Mouse (Mus musculus): ENCODE results near the gene Pappa2. TPM values are rescaled to one million over a fixed set of nuclear protein-coding genes. Genes with fewer than 3 reads are reported as not detected.

The Pappa2 gene
- polyA plus RNA-seq, 1 experiment from 2014 or later = 1.0 TPM

DNA sequence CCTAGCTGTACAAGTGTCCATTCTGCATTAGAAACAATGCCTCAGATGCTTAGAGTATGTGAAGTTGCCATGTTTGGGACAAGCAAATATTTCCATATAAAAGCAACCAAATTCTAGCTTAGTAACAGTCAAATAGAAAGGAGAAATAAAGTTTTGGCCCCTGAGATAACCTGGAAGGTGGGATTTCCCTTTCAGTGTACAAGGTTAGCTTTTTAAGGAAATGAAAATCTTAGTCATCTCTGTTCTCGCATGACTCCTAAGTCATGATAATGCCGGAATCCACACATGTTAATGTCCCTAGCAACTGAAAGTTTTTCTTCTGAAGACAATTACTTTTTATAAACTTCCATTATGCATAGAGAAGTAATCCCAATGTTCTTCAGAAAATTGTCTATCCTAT, 160.6 kb downstream of the Pappa2 start:
- H3K4me2 ChIP-seq (replicated peaks) = no peak overlapping the region
- no peaks in the 10 kb centered on the region for H3K27me3 ChIP-seq
- 58% methylated on average over 2 of the region's 2 CpGs for WGBS
- no peaks in the 10 kb centered on the region for H3K9me3 ChIP-seq
- H3K27ac ChIP-seq = no peak overlapping the region
- H3K4me3 ChIP-seq (replicated peaks) = no peak overlapping the region
- no peaks in the 10 kb centered on the region for H3K36me3 ChIP-seq
- no peaks in the 10 kb centered on the region for H3K4me1 ChIP-seq (replicated peaks)
- no peak for ATAC-seq
- H3K9ac ChIP-seq (replicated peaks) = no peak overlapping the region

DNA sequence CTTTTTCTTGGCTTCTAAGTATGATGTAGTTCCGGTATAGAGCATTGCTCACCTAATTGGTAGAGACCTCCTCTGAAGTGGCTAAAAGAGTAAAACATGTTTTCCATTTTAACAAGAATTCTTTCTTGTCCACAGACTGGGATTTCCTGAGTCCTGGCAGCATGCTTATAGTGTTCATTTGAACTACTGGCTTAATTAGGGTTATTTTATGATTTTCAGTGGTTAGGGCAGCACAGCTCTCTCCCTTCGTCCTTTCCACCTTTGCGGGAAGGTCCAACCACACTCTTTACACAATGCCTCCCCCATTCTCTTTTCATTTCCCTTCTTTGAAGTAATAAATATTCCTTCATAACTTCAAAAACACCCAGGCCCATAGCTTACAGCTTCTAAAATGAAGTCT, 163.8 kb downstream of the Pappa2 start:
- Histone ChIP-seq H3K27ac (no peak overlapping the region), H3K4me2 (replicated peaks) (no peak overlapping the region), H3K36me3 (no peaks in the 10 kb centered on the region), H3K9me3 (no peaks in the 10 kb centered on the region), H3K4me3 (replicated peaks) (no peak overlapping the region), H3K27me3 (no peaks in the 10 kb centered on the region), H3K4me1 (replicated peaks) (no peaks in the 10 kb centered on the region), H3K9ac (replicated peaks) (no peak overlapping the region)
- WGBS = 90% methylated on average over 3 of the region's 3 CpGs
- ATAC-seq = no peak

DNA sequence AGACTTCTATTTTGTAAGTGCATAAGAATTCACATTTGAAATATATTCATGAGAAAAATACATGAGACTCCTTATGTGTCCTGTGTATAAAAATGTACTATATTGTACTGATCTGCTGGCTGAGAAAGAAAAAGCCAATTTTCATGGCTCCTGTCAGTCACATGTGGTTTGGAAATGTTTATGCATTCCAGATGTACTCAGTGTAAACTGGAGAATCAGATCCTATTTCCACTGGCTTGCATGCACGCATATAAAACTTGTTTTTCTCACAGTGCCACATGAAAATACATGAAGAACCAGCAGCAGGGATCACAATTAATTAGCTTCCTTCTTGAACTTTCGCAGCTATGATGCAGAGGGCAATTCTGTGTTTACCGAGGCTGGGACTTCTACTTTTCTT, 168.4 kb downstream of the Pappa2 start:
- H3K9ac ChIP-seq (replicated peaks) = no peak overlapping the region
- no peaks in the 10 kb centered on the region for H3K9me3 ChIP-seq
- no peak overlapping the region for H3K27ac ChIP-seq
- no peaks in the 10 kb centered on the region for H3K27me3 ChIP-seq
- no peak overlapping the region for H3K4me2 ChIP-seq (replicated peaks)
- no peak overlapping the region for H3K4me3 ChIP-seq (replicated peaks)
- 66% methylated on average over 3 of the region's 3 CpGs for WGBS
- no peaks in the 10 kb centered on the region for H3K36me3 ChIP-seq
- no peak for ATAC-seq
- no peaks in the 10 kb centered on the region for H3K4me1 ChIP-seq (replicated peaks)

DNA sequence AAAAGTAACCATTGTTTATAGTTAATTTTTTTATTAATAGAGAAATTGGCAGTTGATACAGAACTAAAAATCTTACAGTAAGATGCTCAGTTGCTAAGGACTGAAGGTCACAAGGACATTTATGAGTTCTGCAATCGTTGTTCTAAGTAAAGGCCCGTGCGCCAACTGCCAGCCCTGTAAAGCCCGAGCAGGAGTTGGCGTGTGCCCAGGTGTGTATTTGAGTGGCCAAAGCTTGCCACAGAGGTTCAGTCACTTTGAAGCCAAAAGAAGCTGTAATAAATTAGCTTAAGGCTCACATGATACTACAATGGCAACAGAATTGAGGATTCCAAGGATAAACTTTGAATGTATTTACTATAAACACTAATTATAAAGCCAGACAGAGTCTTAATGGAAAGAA, 204.8 kb downstream of the Pappa2 start:
- 92% methylated on average over 5 of the region's 5 CpGs for WGBS
- H3K9me3 ChIP-seq = no peaks in the 10 kb centered on the region
- 0 out of 2 replicates have a peak, but pooled peaks cover 3% of the 10 kb centered on the region for H3K4me1 ChIP-seq (replicated peaks)
- no peaks in the 10 kb centered on the region for H3K27me3 ChIP-seq
- no peak for ATAC-seq
- H3K9ac ChIP-seq (replicated peaks) = no peak overlapping the region
- no peaks in the 10 kb centered on the region for H3K36me3 ChIP-seq
- H3K27ac ChIP-seq = no peak overlapping the region
- H3K4me3 ChIP-seq (replicated peaks) = no peak overlapping the region
- no peak overlapping the region for H3K4me2 ChIP-seq (replicated peaks)

DNA sequence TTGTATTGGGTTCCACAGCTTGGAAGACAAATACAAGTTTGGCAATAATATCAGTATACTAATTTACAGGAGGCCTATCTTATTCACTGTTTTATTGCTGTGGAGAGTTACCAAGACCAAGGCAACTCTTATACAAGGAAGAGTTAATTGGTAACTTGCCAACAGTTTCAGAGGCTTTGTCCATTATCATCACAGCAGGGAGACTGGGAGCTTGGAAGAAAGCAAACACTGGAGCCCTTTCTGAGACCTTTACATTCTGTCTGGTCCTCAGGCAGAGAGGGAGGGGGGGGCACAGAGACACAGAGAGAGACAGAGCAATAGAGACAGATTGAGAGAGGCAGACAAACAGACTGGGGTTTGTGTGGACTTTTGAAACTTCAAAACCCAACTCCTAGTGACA, 207.2 kb downstream of the Pappa2 start:
- H3K27me3 ChIP-seq = no peaks in the 10 kb centered on the region
- no peak for ATAC-seq
- H3K36me3 ChIP-seq = no peaks in the 10 kb centered on the region
- H3K4me2 ChIP-seq (replicated peaks) = no peak overlapping the region
- H3K9ac ChIP-seq (replicated peaks) = no peak overlapping the region
- H3K27ac ChIP-seq = no peak overlapping the region
- H3K4me1 ChIP-seq (replicated peaks) = 0 out of 2 replicates have a peak, but pooled peaks cover 3% of the 10 kb centered on the region
- no peak overlapping the region for H3K4me3 ChIP-seq (replicated peaks)
- H3K9me3 ChIP-seq = no peaks in the 10 kb centered on the region

DNA sequence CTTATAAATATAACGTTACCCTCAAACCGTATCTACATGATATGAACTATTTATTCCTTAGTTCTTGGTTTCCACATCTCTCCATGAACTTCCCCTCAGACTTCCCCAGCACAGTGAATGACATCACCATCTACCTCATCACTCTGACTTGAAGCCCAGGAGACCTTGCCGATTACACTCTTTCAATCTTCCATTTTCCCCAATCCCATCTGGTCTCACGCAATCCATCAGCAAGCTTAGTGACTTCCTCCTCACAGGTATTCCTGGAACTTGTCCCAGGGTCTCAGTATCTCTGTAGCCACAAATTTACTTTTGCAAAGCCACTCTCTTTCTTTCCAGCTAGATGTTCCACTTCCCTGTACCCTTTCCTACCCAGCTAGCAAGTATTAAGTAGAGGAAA, 209.5 kb downstream of the Pappa2 start:
- H3K4me2 ChIP-seq (replicated peaks) = no peak overlapping the region
- H3K9ac ChIP-seq (replicated peaks) = no peak overlapping the region
- no peak for ATAC-seq
- H3K27ac ChIP-seq = no peak overlapping the region
- WGBS = 92% methylated on average over 4 of the region's 4 CpGs
- H3K9me3 ChIP-seq = no peaks in the 10 kb centered on the region
- H3K4me1 ChIP-seq (replicated peaks) = 0 out of 2 replicates have a peak, but pooled peaks cover 3% of the 10 kb centered on the region
- H3K27me3 ChIP-seq = no peaks in the 10 kb centered on the region
- H3K4me3 ChIP-seq (replicated peaks) = no peak overlapping the region
- no peaks in the 10 kb centered on the region for H3K36me3 ChIP-seq

DNA sequence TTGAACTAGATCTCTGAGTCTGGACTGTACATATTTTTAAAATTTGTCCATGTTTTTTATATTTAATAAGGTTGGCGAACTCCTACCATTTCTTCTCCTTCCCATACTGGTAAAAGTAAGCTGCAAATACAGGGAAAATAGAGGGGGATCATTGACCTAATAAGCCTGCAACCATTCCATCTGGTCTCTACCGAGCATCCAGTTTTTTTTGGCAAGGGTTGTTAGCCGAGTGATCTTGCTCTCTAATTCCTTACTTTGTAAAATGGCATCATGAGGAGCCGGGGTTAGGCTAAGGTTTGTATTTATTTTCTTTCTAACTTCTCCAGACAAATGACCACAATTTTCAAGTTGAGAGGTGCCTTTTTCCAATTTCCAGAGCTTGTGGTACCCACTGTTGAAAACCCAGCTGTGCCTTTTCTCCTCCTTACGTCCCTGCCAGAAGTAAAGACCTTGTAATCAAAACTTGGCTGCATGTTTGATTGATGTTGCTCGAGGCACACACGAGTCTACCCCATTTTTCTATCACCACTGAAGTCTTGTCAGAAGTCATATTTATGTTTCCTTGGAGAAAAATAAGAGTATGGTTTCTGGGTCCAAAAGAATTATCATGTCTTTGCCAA, 210.1 kb downstream of the Pappa2 start:
- ATAC-seq = no peak
- no peaks in the 10 kb centered on the region for H3K27me3 ChIP-seq
- 85% methylated on average over 7 of the region's 7 CpGs for WGBS

DNA sequence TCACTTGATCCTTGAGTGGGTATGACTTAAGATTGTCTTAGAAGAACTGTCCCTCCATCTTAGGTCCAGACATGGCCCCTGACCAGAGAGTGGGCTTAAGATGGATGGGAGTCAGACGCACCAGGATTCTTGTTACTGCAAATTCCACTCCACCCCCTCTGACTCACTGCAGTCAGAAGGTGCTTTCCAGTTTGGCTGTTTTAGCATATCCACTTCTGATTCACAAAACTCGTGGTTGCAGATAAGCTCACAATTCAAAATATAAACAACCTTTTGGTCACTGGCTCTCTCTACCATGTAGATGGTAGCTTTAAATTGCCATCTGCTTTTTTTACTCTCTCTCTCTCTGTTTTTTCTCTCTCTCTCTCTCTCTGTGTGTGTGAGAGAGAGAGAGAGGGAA, 214.4 kb downstream of the Pappa2 start:
- H3K4me3 ChIP-seq (replicated peaks) = no peak overlapping the region
- ATAC-seq = no peak
- H3K27ac ChIP-seq = no peak overlapping the region
- H3K4me1 ChIP-seq (replicated peaks) = no peaks in the 10 kb centered on the region
- H3K9me3 ChIP-seq = no peaks in the 10 kb centered on the region
- H3K9ac ChIP-seq (replicated peaks) = no peak overlapping the region
- 73% methylated on average over 2 of the region's 2 CpGs for WGBS
- H3K27me3 ChIP-seq = no peaks in the 10 kb centered on the region
- no peaks in the 10 kb centered on the region for H3K36me3 ChIP-seq
- H3K4me2 ChIP-seq (replicated peaks) = no peak overlapping the region

More for the DNA sequence above, 210.1 kb downstream of the Pappa2 start:
- Histone ChIP-seq H3K9me3 (no peaks in the 10 kb centered on the region), H3K36me3 (no peaks in the 10 kb centered on the region), H3K4me3 (replicated peaks) (no peak overlapping the region), H3K27ac (no peak overlapping the region), H3K4me2 (replicated peaks) (no peak overlapping the region), H3K9ac (replicated peaks) (no peak overlapping the region), H3K4me1 (replicated peaks) (0 out of 2 replicates have a peak, but pooled peaks cover 3% of the 10 kb centered on the region)

DNA sequence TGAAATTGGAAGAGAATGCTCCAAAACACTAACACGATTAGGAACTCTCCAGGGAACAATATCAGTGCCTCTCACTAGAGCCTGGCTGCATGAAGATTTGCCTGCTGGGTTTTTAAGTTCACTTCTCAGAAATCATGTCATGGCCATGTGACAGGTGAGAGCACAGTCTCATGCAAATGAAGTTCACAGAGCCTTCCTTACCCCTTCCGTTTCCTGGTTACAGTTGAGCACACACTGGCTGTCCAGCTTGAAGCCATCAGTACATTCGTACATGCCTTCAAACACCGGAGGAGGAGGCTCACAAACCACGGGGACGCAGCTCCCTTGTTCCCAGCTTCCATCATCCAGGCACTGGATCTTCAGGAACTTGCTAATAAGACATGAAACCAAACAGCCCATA, 215.6 kb downstream of the Pappa2 start:
- Histone ChIP-seq H3K27me3 (no peaks in the 10 kb centered on the region), H3K4me1 (replicated peaks) (no peaks in the 10 kb centered on the region), H3K4me2 (replicated peaks) (no peak overlapping the region), H3K9me3 (no peaks in the 10 kb centered on the region), H3K9ac (replicated peaks) (no peak overlapping the region), H3K36me3 (no peaks in the 10 kb centered on the region), H3K27ac (no peak overlapping the region), H3K4me3 (replicated peaks) (no peak overlapping the region)
- ATAC-seq = no peak
- WGBS = 70% methylated on average over 6 of the region's 6 CpGs

DNA sequence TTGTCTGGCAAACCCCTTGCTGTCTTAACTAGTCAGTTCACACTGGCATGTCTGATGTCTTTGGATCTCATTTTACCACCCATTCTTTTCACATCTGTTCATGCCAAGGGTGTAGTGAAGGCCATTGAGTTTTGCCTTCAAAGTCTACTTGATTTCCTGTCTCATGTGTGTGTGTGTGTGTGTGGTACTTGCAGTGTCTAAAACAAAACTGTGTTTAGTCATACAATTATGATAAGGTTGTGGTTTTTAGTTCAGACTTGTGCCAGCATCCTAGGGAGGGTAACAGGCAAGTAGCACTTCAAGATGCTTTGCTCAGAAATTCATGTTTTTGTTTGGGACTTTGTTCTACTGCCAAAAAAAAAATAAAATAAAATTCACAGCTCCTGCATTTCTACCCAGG, 216.1 kb downstream of the Pappa2 start:
- H3K4me1 ChIP-seq (replicated peaks) = no peaks in the 10 kb centered on the region
- no peak overlapping the region for H3K4me3 ChIP-seq (replicated peaks)
- no peaks in the 10 kb centered on the region for H3K36me3 ChIP-seq
- H3K9ac ChIP-seq (replicated peaks) = no peak overlapping the region
- H3K27me3 ChIP-seq = no peaks in the 10 kb centered on the region
- ATAC-seq = no peak
- H3K27ac ChIP-seq = no peak overlapping the region
- H3K9me3 ChIP-seq = no peaks in the 10 kb centered on the region
- H3K4me2 ChIP-seq (replicated peaks) = no peak overlapping the region

DNA sequence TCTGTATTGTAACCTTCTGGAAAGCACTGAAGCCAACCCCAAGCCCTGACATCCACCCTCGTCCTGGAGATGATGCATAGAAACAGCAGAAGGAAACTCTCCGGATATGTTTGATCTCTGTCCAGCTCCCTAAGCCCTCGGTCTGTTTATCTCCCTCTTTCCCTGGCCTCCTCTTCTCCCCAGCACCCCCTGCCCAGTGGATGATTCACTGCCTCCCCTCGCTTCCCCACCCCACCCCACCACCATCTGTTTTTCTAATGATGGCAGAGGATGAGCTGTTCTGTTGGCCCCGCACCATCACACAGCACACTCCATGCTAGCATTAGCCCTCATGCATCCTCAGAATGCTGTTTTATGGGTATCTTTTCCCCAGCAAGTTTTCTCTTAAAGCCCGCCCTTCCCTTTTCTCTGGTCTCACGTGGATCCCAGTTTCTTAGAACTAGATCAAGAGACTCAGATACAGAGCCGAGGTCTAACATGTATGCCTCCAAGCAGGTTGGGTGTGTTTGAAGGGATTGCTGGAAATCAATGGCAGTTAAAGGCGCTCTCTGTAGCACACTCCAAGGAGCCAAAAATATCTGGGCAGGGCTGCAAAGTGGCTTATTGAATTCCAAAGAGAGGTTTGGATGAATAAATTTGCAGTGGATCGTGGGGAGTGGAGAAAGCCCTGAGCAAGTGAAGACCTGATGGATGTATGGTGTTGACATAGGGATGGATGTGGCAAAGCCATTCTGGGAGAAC, 231.8 kb downstream of the Pappa2 start:
- no peak for ATAC-seq
- H3K4me1 ChIP-seq (replicated peaks) = no peaks in the 10 kb centered on the region
- WGBS = 80% methylated on average over 10 of the region's 10 CpGs

DNA sequence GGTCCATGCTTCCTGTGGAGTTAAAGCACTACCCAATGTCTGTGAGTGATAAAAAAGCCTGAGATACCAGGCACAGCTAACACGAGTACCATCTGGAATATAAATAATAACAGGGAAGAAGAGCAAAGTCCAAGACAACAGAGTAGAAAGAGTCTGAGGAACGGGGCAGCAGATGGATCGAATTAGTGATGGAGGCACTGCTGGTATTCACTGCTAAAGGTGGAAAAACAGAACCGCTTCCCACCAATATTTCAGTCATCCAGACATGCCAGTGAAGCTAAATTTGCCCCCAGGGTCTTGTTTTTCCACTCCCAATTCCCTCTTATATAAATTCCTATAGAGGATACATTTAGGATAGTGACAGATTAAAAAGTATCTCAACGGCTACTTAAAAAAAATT, 238.8 kb downstream of the Pappa2 start:
- no peak overlapping the region for H3K4me3 ChIP-seq (replicated peaks)
- no peak overlapping the region for H3K27ac ChIP-seq
- no peak overlapping the region for H3K4me2 ChIP-seq (replicated peaks)
- peaks cover 11% of the 10 kb centered on the region for H3K4me1 ChIP-seq (replicated peaks)
- 83% methylated on average over 5 of the region's 5 CpGs for WGBS
- no peak for ATAC-seq
- H3K9me3 ChIP-seq = no peaks in the 10 kb centered on the region
- H3K27me3 ChIP-seq = no peaks in the 10 kb centered on the region
- H3K9ac ChIP-seq (replicated peaks) = no peak overlapping the region
- no peaks in the 10 kb centered on the region for H3K36me3 ChIP-seq

More for the DNA sequence above, 231.8 kb downstream of the Pappa2 start:
- Histone ChIP-seq H3K9ac (replicated peaks) (no peak overlapping the region), H3K9me3 (no peaks in the 10 kb centered on the region), H3K4me3 (replicated peaks) (no peak overlapping the region), H3K36me3 (no peaks in the 10 kb centered on the region), H3K27ac (no peak overlapping the region), H3K27me3 (no peaks in the 10 kb centered on the region), H3K4me2 (replicated peaks) (no peak overlapping the region)

DNA sequence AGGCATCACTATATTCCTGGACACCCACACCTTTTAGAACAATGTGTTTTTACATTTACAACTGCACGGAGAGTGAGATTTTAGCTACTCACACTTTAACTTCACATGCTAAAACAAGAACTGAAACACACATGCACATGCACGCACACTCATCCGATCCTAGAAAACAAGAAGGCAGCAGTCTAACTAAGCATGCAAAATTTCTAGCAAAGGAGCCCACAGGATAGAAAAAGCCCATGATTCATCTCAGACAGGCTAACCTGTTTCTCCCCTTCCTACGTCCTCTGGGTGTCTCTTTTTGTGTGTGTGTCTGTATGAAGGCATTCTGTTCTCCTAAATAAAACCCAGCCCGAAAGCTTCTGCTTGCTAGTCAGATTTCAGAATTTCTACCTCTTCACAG, 239.3 kb downstream of the Pappa2 start:
- 94% methylated on average over 5 of the region's 5 CpGs for WGBS
- Histone ChIP-seq H3K27ac (no peak overlapping the region), H3K36me3 (no peaks in the 10 kb centered on the region), H3K27me3 (no peaks in the 10 kb centered on the region), H3K9me3 (no peaks in the 10 kb centered on the region), H3K4me3 (replicated peaks) (no peak overlapping the region), H3K4me2 (replicated peaks) (no peak overlapping the region), H3K4me1 (replicated peaks) (peaks cover 11% of the 10 kb centered on the region), H3K9ac (replicated peaks) (no peak overlapping the region)
- ATAC-seq = no peak
